Mouse (Mus musculus): ENCODE measurements around the gene Tead4.

GRCm38 (mm10) chr6:128269850-128270249 lies 30.8 kb downstream of the Tead4 start:
- TF ChIP-seq TAL1 (IDR thresholded peaks at IDR 0.05; ENCODE audit: low read length) (no peak), GATA1 (IDR thresholded peaks at IDR 0.05; ENCODE audit: low read length) (no peak)
